Mouse (Mus musculus): ENCODE measurements at regions not wholly inside any gene's neighbourhood (a gene's known extent, or its start where the extent isn't known, plus 50 kb on each side); places are given as distances from the start of the nearest gene placed in this dataset.

GRCm38 (mm10) chr3:131795108-131796005 is 230.8 kb downstream of the Papss1 start:
- Histone ChIP-seq H3K9me3 (replicated peaks; ENCODE audit: low read length) (no peaks in the 10 kb centered on the region), H3K79me2 (replicated peaks; ENCODE audit: control insufficient read depth, extremely low read depth, insufficient read depth, poor library complexity, severe bottlenecking) (no peaks in the 10 kb centered on the region), H3K4me3 (replicated peaks in 1 of 3; ENCODE audit: low read depth in 2 of 3, low read length in 2 of 3, poor library complexity in 1 of 3) (no peak overlapping the region), H3K9ac (ENCODE audit: insufficient read depth, low read depth) (no peak overlapping the region), H3K27ac (ENCODE audit: insufficient read depth, low read depth) (no peak overlapping the region), H3K36me3 (replicated peaks in 1 of 2; ENCODE audit: control insufficient read depth in 1 of 2, insufficient read depth in 1 of 2, low read length in 1 of 2) (no peaks in the 10 kb centered on the region), H3K4me2 (ENCODE audit: insufficient read depth, low read depth, poor library complexity, severe bottlenecking) (no peak overlapping the region), H3K27me3 (replicated peaks) (no peaks in the 10 kb centered on the region), H3K4me1 (ENCODE audit: control insufficient read depth in 1 of 2, insufficient read depth in 2 of 2) (peaks cover 0 to 14% of the 10 kb centered on the region in 2 experiments; a peak in 2 of 4 replicates)
- dilution Hi-C loops (cut with MboI; ENCODE audit: extremely low pct_ligation_motif_present, extremely low pct_unique_long_range_greater_than_20kb, low sequenced_read_pairs) (no loop called here), in situ Hi-C loops (cut with MboI; ENCODE audit: low pct_ligation_motif_present, low pct_unique_long_range_greater_than_20kb, low sequenced_read_pairs) (no loop called here)
- TF ChIP-seq MAX (IDR thresholded peaks at IDR 0.05; ENCODE audit: low read length) (no peak), TCF12 (IDR thresholded peaks at IDR 0.05; ENCODE audit: low read depth, low read length) (no peak), ETS1 (conservative IDR thresholded peaks at IDR 0.05; ENCODE audit: low read depth, low read length) (no peak), TBP (conservative IDR thresholded peaks at IDR 0.05; ENCODE audit: low read depth, low read length) (no peak), CHD1 (IDR thresholded peaks at IDR 0.05; ENCODE audit: low read depth, low read length) (no peak), HCFC1 (IDR thresholded peaks at IDR 0.05; ENCODE audit: low read depth, low read length) (no peak), SIN3A (IDR thresholded peaks at IDR 0.05; ENCODE audit: low read length) (no peak), MEF2A (IDR thresholded peaks at IDR 0.05; ENCODE audit: borderline replicate concordance, low read depth, low read length) (no peak), PAX5 (IDR thresholded peaks at IDR 0.05; ENCODE audit: low read length) (no peak), ZC3H11A (IDR thresholded peaks at IDR 0.05; ENCODE audit: low read depth, low read length) (no peak), ELF1 (IDR thresholded peaks at IDR 0.05; ENCODE audit: low read depth, low read length) (no peak), JUN (IDR thresholded peaks at IDR 0.05; ENCODE audit: insufficient read depth, low read depth, low read length) (no peak), MXI1 (IDR thresholded peaks at IDR 0.05; ENCODE audit: low read depth, low read length) (no peak), POLR2AphosphoS2 (IDR thresholded peaks at IDR 0.05; ENCODE audit: low read depth, low read length) (no peak), UBTF (IDR thresholded peaks at IDR 0.05; ENCODE audit: low read depth, low read length) (no peak), KAT2A (IDR thresholded peaks at IDR 0.05; ENCODE audit: insufficient replicate concordance, low read length) (no peak), CTCF (conservative IDR thresholded peaks at IDR 0.05 in 1 of 2, IDR thresholded peaks at IDR 0.05 in 1 of 2; ENCODE audit: low read depth in 2 of 2, low read length in 2 of 2) (no peak)
- DNase-seq (ENCODE audit: extremely low read depth): no peak

- Histone ChIP-seq H3K9me3 (replicated peaks; ENCODE audit: low read length) (no peaks in the 10 kb centered on the region), H3K9ac (ENCODE audit: insufficient read depth, low read depth) (no peak overlapping the region), H3K27ac (ENCODE audit: insufficient read depth, low read depth) (no peak overlapping the region), H3K36me3 (replicated peaks in 1 of 2; ENCODE audit: control insufficient read depth in 1 of 2, insufficient read depth in 1 of 2, low read length in 1 of 2) (no peaks in the 10 kb centered on the region), H3K27me3 (replicated peaks) (no peaks in the 10 kb centered on the region), H3K79me2 (replicated peaks; ENCODE audit: control insufficient read depth, extremely low read depth, insufficient read depth, poor library complexity, severe bottlenecking) (no peaks in the 10 kb centered on the region), H3K4me1 (ENCODE audit: control insufficient read depth in 1 of 2, insufficient read depth in 2 of 2) (peaks cover 0 to 9% of the 10 kb centered on the region in 2 experiments; a peak in 2 of 4 replicates), H3K4me3 (replicated peaks in 1 of 3; ENCODE audit: low read depth in 2 of 3, low read length in 2 of 3, poor library complexity in 1 of 3) (no peak overlapping the region), H3K4me2 (ENCODE audit: insufficient read depth, low read depth, poor library complexity, severe bottlenecking) (no peak overlapping the region)
- in situ Hi-C loops (cut with MboI; ENCODE audit: low pct_ligation_motif_present, low pct_unique_long_range_greater_than_20kb, low sequenced_read_pairs): no loop called here
- dilution Hi-C loops (cut with MboI; ENCODE audit: extremely low pct_ligation_motif_present, extremely low pct_unique_long_range_greater_than_20kb, low sequenced_read_pairs): no loop called here
- TF ChIP-seq MAZ (IDR thresholded peaks at IDR 0.05; ENCODE audit: low read depth, low read length) (no peak), MAX (IDR thresholded peaks at IDR 0.05; ENCODE audit: low read length) (no peak), RCOR1 (conservative IDR thresholded peaks at IDR 0.05; ENCODE audit: low read depth, low read length) (no peak), MAFK (IDR thresholded peaks at IDR 0.05; ENCODE audit: insufficient replicate concordance, low read length) (no peak), BHLHE40 (IDR thresholded peaks at IDR 0.05; ENCODE audit: low read depth, low read length) (no peak), POLR2A (IDR thresholded peaks at IDR 0.05; ENCODE audit: low read depth, low read length) (no peak), ZC3H11A (IDR thresholded peaks at IDR 0.05; ENCODE audit: low read depth, low read length) (no peak), IRF4 (IDR thresholded peaks at IDR 0.05; ENCODE audit: low read depth, low read length) (no peak), USF2 (conservative IDR thresholded peaks at IDR 0.05; ENCODE audit: low read depth, low read length) (no peak)
- DNase-seq (ENCODE audit: extremely low read depth): no peak
These were observed 235.2 kb downstream of the Papss1 start for GRCm38 (mm10) chr3:131799774-131800173.
